Mouse (Mus musculus) small intestine, adult 2 months (tissue): Measurements from ENCODE around the gene Iqschfp.

ENCODE experiments used
- CTCF ChIP-seq: fragments of 200-500 bp; IDR thresholded peaks from 2 replicates; pipeline ENCODE4 v1.5.1; 2012; ENCODE audit warnings: low read depth, mild to moderate bottlenecking, control low read depth, inconsistent platforms, low read length, moderate library complexity, mixed read lengths; ENCODE audit not compliant: insufficient replicate concordance, insufficient read length; ENCODE audit errors: extremely low read depth
- POLR2A ChIP-seq: fragments of 200-500 bp; IDR thresholded peaks from 2 replicates; pipeline ENCODE4 v1.6.1; 2012; ENCODE audit warnings: low read depth, mild to moderate bottlenecking, control low read depth, inconsistent platforms, low read length, moderate library complexity

- TF ChIP-seq CTCF (no peak), POLR2A (no peak)
Measured at GRCm38 (mm10) chr3:68400121-68400520, 508.1 kb downstream of the Iqschfp start.
